Mouse (Mus musculus): ENCODE results near the gene Cobl. TPM values are rescaled to one million over a fixed set of nuclear protein-coding genes. Genes with fewer than 3 reads are reported as not detected.

The Cobl gene
- polyA plus RNA-seq, 1 experiment from 2014 or later: 3.3 TPM

DNA sequence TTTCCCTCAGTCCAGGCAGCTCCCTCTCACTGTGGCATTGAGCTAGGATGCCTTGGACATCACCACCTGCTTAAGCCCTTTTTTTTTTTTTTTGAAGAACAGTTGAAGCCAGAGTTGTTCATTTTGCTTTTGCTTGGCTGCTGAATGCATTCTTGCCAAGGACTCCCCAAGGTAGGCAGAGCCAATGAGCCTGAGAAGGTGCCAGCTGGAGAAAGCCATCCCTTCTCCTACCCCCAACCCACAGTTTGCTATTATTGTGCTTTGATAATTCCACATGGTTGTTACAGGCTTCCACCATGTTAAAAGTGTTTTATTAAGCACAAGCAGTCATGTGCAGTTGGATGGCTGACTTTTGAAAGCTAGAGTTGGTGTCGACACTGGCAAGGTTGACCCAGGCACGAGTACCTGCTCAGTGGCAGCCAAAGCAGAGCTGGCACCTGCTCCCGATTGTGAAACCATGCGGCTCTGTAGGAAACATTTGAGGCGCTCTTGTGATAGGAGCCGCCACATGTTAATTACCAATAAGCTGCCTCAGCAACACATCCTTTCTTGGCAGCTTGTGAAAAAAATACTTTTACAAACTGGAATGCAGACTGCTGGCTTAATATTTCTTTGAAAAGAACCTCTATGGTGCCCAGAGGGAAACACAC lies 265.9 kb downstream of the Cobl start:
- Histone ChIP-seq H3K27me3 (ENCODE audit: control insufficient read depth, insufficient read depth, low read length) (no peaks in the 10 kb centered on the region), H3K4me2 (replicated peaks; ENCODE audit: low read depth, low read length) (no peak overlapping the region), H3K9ac (ENCODE audit: low read depth, low read length) (no peak overlapping the region), H3K36me3 (ENCODE audit: control insufficient read depth, insufficient read depth, low read length) (no peaks in the 10 kb centered on the region), H3K4me3 (ENCODE audit: low read depth, low read length) (no peak overlapping the region), H3K27ac (ENCODE audit: low read depth, low read length) (no peak overlapping the region), H3K9me3 (ENCODE audit: control insufficient read depth, low read length) (no peaks in the 10 kb centered on the region), H3K4me1 (replicated peaks; ENCODE audit: control insufficient read depth, insufficient read depth, low read length) (no peaks in the 10 kb centered on the region)
- no peak for ATAC-seq (ENCODE audit: low FRiP score)
- DNase-seq (ENCODE audit: low spot score): no peak
- WGBS: 93% methylated on average over 6 of the region's 6 CpGs

DNA sequence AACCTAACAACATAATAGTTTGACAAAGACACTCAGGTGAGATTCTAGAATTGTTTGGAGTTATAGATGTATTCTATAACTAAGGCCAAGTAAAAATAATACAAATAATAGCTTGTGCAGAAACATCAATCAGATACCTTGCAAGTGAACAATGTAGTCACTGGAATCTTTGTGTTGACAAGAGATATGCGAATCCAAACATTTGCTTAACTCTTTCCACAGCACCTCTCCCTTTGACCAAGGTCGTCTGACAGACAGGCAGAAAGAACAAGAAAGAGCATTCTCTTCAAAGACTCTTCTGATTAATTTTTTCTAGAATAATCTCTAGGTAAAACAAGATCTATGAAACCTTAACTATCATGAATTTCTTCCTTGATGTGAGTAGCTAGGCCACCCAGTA lies 266.7 kb downstream of the Cobl start:
- no peaks in the 10 kb centered on the region for H3K9me3 ChIP-seq (ENCODE audit: control insufficient read depth, low read length)
- no peak overlapping the region for H3K9ac ChIP-seq (ENCODE audit: low read depth, low read length)
- ATAC-seq (ENCODE audit: low FRiP score): no peak
- no peak overlapping the region for H3K4me3 ChIP-seq (ENCODE audit: low read depth, low read length)
- no peak overlapping the region for H3K27ac ChIP-seq (ENCODE audit: low read depth, low read length)
- H3K27me3 ChIP-seq (ENCODE audit: control insufficient read depth, insufficient read depth, low read length): no peaks in the 10 kb centered on the region
- no peaks in the 10 kb centered on the region for H3K4me1 ChIP-seq (replicated peaks; ENCODE audit: control insufficient read depth, insufficient read depth, low read length)
- H3K4me2 ChIP-seq (replicated peaks; ENCODE audit: low read depth, low read length): no peak overlapping the region
- 81% methylated on average over 2 of the region's 2 CpGs for WGBS
- DNase-seq (ENCODE audit: low spot score): no peak
- H3K36me3 ChIP-seq (ENCODE audit: control insufficient read depth, insufficient read depth, low read length): no peaks in the 10 kb centered on the region

DNA sequence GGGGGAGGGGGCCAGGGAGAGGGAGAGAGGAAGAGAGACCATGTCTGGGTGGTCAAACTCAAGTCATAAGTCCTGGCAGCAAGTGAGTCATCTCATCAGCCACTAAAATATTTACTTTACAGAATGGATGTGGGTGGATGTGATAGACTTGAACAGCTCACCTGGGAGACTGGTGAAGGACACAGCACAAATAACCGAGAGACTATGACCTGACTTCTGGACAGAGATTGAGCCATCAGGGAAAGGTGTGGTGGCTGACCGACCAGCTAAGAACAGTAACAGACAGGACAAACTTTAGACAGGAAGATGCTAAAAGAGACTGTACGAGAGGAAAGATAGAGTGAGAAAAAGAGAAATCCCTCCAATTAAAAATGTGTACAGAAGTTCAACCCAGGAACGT lies 267.2 kb downstream of the Cobl start:
- Histone ChIP-seq H3K4me3 (ENCODE audit: low read depth, low read length) (no peak overlapping the region), H3K36me3 (ENCODE audit: control insufficient read depth, insufficient read depth, low read length) (no peaks in the 10 kb centered on the region), H3K9ac (ENCODE audit: low read depth, low read length) (no peak overlapping the region), H3K9me3 (ENCODE audit: control insufficient read depth, low read length) (no peaks in the 10 kb centered on the region), H3K27ac (ENCODE audit: low read depth, low read length) (no peak overlapping the region), H3K4me2 (replicated peaks; ENCODE audit: low read depth, low read length) (no peak overlapping the region), H3K27me3 (ENCODE audit: control insufficient read depth, insufficient read depth, low read length) (no peaks in the 10 kb centered on the region), H3K4me1 (replicated peaks; ENCODE audit: control insufficient read depth, insufficient read depth, low read length) (no peaks in the 10 kb centered on the region)
- no peak for DNase-seq (ENCODE audit: low spot score)
- no peak for ATAC-seq (ENCODE audit: low FRiP score)
- WGBS: 88% methylated on average over 4 of the region's 4 CpGs

DNA sequence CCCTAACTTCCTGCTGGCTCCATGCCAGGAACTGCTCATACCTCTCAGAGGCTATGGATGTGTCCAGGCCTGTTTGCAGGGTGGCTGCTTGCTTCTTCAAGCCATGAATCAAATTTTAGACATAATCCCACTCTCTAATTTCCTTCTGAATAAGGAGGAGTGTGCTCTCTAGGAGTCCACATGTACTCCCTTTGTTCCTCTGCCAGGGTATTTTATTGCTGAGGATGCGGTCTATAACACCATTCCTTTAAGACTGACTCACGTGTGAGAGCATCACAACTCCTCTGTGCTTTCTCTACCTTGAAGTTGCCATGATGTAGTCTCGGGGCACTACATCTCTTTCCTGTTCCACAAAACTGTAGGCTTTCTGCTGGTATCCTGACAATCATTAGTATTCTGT lies 269.4 kb downstream of the Cobl start:
- no peak overlapping the region for H3K4me2 ChIP-seq (replicated peaks; ENCODE audit: low read depth, low read length)
- no peaks in the 10 kb centered on the region for H3K36me3 ChIP-seq (ENCODE audit: control insufficient read depth, insufficient read depth, low read length)
- no peak overlapping the region for H3K4me3 ChIP-seq (ENCODE audit: low read depth, low read length)
- no peaks in the 10 kb centered on the region for H3K27me3 ChIP-seq (ENCODE audit: control insufficient read depth, insufficient read depth, low read length)
- H3K9ac ChIP-seq (ENCODE audit: low read depth, low read length): no peak overlapping the region
- DNase-seq (ENCODE audit: low spot score): no peak
- H3K9me3 ChIP-seq (ENCODE audit: control insufficient read depth, low read length): no peaks in the 10 kb centered on the region
- H3K4me1 ChIP-seq (replicated peaks; ENCODE audit: control insufficient read depth, insufficient read depth, low read length): no peaks in the 10 kb centered on the region
- ATAC-seq (ENCODE audit: low FRiP score): no peak
- H3K27ac ChIP-seq (ENCODE audit: low read depth, low read length): no peak overlapping the region
- 85% methylated on average over 3 of the region's 3 CpGs for WGBS

GRCm38 (mm10) chr11:12193369-12193768 lies 271.4 kb downstream of the Cobl start:
- ATAC-seq (ENCODE audit: low FRiP score) (no peak), DNase-seq (ENCODE audit: low spot score) (no peak)
- Histone ChIP-seq H3K27ac (ENCODE audit: low read depth, low read length) (no peak overlapping the region), H3K9me3 (ENCODE audit: control insufficient read depth, low read length) (no peaks in the 10 kb centered on the region), H3K27me3 (ENCODE audit: control insufficient read depth, insufficient read depth, low read length) (no peaks in the 10 kb centered on the region), H3K4me3 (ENCODE audit: low read depth, low read length) (no peak overlapping the region), H3K9ac (ENCODE audit: low read depth, low read length) (no peak overlapping the region), H3K4me1 (replicated peaks; ENCODE audit: control insufficient read depth, insufficient read depth, low read length) (no peaks in the 10 kb centered on the region), H3K36me3 (ENCODE audit: control insufficient read depth, insufficient read depth, low read length) (no peaks in the 10 kb centered on the region), H3K4me2 (replicated peaks; ENCODE audit: low read depth, low read length) (no peak overlapping the region)
- 85% methylated on average over 4 of the region's 4 CpGs for WGBS

- DNase-seq (ENCODE audit: low spot score): no peak
- H3K27me3 ChIP-seq (ENCODE audit: control insufficient read depth, insufficient read depth, low read length): no peaks in the 10 kb centered on the region
- H3K9me3 ChIP-seq (ENCODE audit: control insufficient read depth, low read length): no peaks in the 10 kb centered on the region
- H3K36me3 ChIP-seq (ENCODE audit: control insufficient read depth, insufficient read depth, low read length): no peaks in the 10 kb centered on the region
- no peak overlapping the region for H3K4me3 ChIP-seq (ENCODE audit: low read depth, low read length)
- H3K9ac ChIP-seq (ENCODE audit: low read depth, low read length): no peak overlapping the region
- WGBS: 77% methylated on average over 2 of the region's 2 CpGs
- ATAC-seq (ENCODE audit: low FRiP score): no peak
- H3K4me1 ChIP-seq (replicated peaks; ENCODE audit: control insufficient read depth, insufficient read depth, low read length): no peaks in the 10 kb centered on the region
- no peak overlapping the region for H3K4me2 ChIP-seq (replicated peaks; ENCODE audit: low read depth, low read length)
- no peak overlapping the region for H3K27ac ChIP-seq (ENCODE audit: low read depth, low read length)
Measured at GRCm38 (mm10) chr11:12191386-12191785, 273.4 kb downstream of the Cobl start.

GRCm38 (mm10) chr11:12190417-12190816 lies 274.3 kb downstream of the Cobl start:
- no peak overlapping the region for H3K4me3 ChIP-seq (ENCODE audit: low read depth, low read length)
- no peak for ATAC-seq (ENCODE audit: low FRiP score)
- 83% methylated on average over 1 of the region's 1 CpGs for WGBS

More at GRCm38 (mm10) chr11:12190417-12190816, 274.3 kb downstream of the Cobl start:
- Histone ChIP-seq H3K36me3 (ENCODE audit: control insufficient read depth, insufficient read depth, low read length) (no peaks in the 10 kb centered on the region), H3K9ac (ENCODE audit: low read depth, low read length) (no peak overlapping the region), H3K27ac (ENCODE audit: low read depth, low read length) (no peak overlapping the region), H3K4me2 (replicated peaks; ENCODE audit: low read depth, low read length) (no peak overlapping the region), H3K9me3 (ENCODE audit: control insufficient read depth, low read length) (no peaks in the 10 kb centered on the region), H3K4me1 (replicated peaks; ENCODE audit: control insufficient read depth, insufficient read depth, low read length) (no peaks in the 10 kb centered on the region), H3K27me3 (ENCODE audit: control insufficient read depth, insufficient read depth, low read length) (no peaks in the 10 kb centered on the region)
- DNase-seq (ENCODE audit: low spot score): no peak

All from hindbrain, embryonic 11.5 days (tissue).